Mouse (Mus musculus): Measurements from ENCODE around the gene Zmynd8. TPM values are rescaled to one million over a fixed set of nuclear protein-coding genes. Genes with fewer than 3 reads are reported as not detected.

Gene Zmynd8
- total and polyA plus RNA-seq, 3 experiments = 54.5 to 153 (median 82.4) TPM

DNA sequence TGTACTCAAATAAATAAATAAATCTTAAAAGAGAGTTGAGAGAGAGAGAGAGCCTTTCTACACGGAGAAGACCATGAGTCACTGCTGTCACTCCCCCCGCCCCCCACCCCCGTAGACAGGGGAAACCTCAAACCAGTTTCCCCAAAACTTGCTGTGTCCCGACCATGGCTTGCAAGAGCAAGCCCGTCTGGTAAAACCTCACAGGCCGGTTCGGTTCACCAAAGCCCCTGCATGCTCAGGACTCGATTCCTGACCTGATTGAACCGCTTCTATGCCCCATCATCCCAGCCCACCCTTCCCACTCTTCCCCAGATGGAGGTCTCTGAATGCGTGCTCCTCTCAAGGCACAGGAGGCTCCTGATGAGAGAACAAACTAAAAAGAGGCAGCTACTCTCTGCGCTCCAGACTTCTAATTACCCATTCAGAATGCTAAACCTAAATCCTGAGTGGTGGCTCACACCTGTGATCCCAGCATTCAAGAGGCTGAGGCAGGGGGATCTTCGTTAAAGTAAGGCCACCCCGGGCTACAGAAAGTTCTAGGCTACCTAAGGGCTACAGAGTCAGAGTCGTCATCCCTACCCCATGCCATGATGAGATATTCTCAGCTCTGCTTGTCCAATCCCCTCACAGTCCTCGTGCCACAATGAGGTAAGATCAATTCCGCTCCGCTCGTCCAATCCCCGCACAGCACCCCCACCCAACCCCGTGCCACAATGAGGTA lies 37.7 kb downstream of the Zmynd8 start:
- no peaks in the 10 kb centered on the region for H3K9me3 ChIP-seq (replicated peaks)
- no peak for ATAC-seq (ENCODE audit: extremely low read depth, insufficient number of reproducible peaks, low FRiP score, poor library complexity, severe bottlenecking)
- peaks cover 83% of the 10 kb centered on the region for H3K4me1 ChIP-seq (ENCODE audit: insufficient read depth, low read depth, low read length)
- no peaks in the 10 kb centered on the region for H3K27me3 ChIP-seq (ENCODE audit: insufficient read depth, low read length)
- H3K36me3 ChIP-seq (replicated peaks) = peaks cover 96% of the 10 kb centered on the region
- H3K4me3 ChIP-seq (ENCODE audit: low read depth, low read length) = no peak overlapping the region; the same call in 1 of the 2 replicates
- TF ChIP-seq GATA1 (IDR thresholded peaks at IDR 0.05; ENCODE audit: borderline replicate concordance, low read length) (no peak), CTCF (IDR thresholded peaks at IDR 0.05; ENCODE audit: low read depth, low read length) (no peak), GATA2 (IDR thresholded peaks at IDR 0.05; ENCODE audit: borderline replicate concordance, low read depth, low read length) (no peak), POLR2AphosphoS5 (IDR thresholded peaks at IDR 0.05; ENCODE audit: insufficient replicate concordance, low read depth, low read length) (no peak), TAL1 (conservative IDR thresholded peaks at IDR 0.05; ENCODE audit: low read depth, low read length) (no peak)
- no peak for DNase-seq (ENCODE audit: low spot score)

- H3K36me3 ChIP-seq (replicated peaks) = peaks cover 96% of the 10 kb centered on the region
- peaks cover 89% of the 10 kb centered on the region for H3K4me1 ChIP-seq (ENCODE audit: insufficient read depth, low read depth, low read length)
- DNase-seq (ENCODE audit: low spot score) (no peak), ATAC-seq (ENCODE audit: extremely low read depth, insufficient number of reproducible peaks, low FRiP score, poor library complexity, severe bottlenecking) (no peak)
- no peak overlapping the region for H3K4me3 ChIP-seq (ENCODE audit: low read depth, low read length)
- no peaks in the 10 kb centered on the region for H3K27me3 ChIP-seq (ENCODE audit: insufficient read depth, low read length)
- no peak for TF ChIP-seq TAL1 (conservative IDR thresholded peaks at IDR 0.05; ENCODE audit: low read depth, low read length)
- no peak for TF ChIP-seq GATA1 (IDR thresholded peaks at IDR 0.05; ENCODE audit: borderline replicate concordance, low read length)
- no peak for TF ChIP-seq POLR2AphosphoS5 (IDR thresholded peaks at IDR 0.05; ENCODE audit: insufficient replicate concordance, low read depth, low read length)
- no peak for TF ChIP-seq GATA2 (IDR thresholded peaks at IDR 0.05; ENCODE audit: borderline replicate concordance, low read depth, low read length)
- no peak for TF ChIP-seq CTCF (IDR thresholded peaks at IDR 0.05; ENCODE audit: low read depth, low read length)
- H3K9me3 ChIP-seq (replicated peaks) = no peaks in the 10 kb centered on the region
Measured at GRCm38 (mm10) chr2:165860447-165860846, 38.4 kb downstream of the Zmynd8 start.

- Histone ChIP-seq H3K9me3 (replicated peaks) (no peaks in the 10 kb centered on the region), H3K4me3 (ENCODE audit: low read depth, low read length) (peak overlapping the region; percentile 59; the same call in 1 of the 2 replicates), H3K36me3 (replicated peaks) (peaks cover 96% of the 10 kb centered on the region), H3K4me1 (ENCODE audit: insufficient read depth, low read depth, low read length) (peaks cover 92% of the 10 kb centered on the region), H3K27me3 (ENCODE audit: insufficient read depth, low read length) (no peaks in the 10 kb centered on the region)
- ATAC-seq (ENCODE audit: extremely low read depth, insufficient number of reproducible peaks, low FRiP score, poor library complexity, severe bottlenecking) (no peak), DNase-seq (ENCODE audit: low spot score) (peak; percentile 29)
- TF ChIP-seq POLR2AphosphoS5 (IDR thresholded peaks at IDR 0.05; ENCODE audit: insufficient replicate concordance, low read depth, low read length) (no peak), GATA1 (IDR thresholded peaks at IDR 0.05; ENCODE audit: borderline replicate concordance, low read length) (no peak)
Measured at GRCm38 (mm10) chr2:165858453-165859384, 40.1 kb downstream of the Zmynd8 start.

GRCm38 (mm10) chr2:165857841-165858426 lies 40.9 kb downstream of the Zmynd8 start:
- H3K9me3 ChIP-seq (replicated peaks) = no peaks in the 10 kb centered on the region
- TF ChIP-seq TAL1 (conservative IDR thresholded peaks at IDR 0.05; ENCODE audit: low read depth, low read length) (no peak), CTCF (IDR thresholded peaks at IDR 0.05; ENCODE audit: low read depth, low read length) (no peak), GATA1 (IDR thresholded peaks at IDR 0.05; ENCODE audit: borderline replicate concordance, low read length) (no peak), POLR2AphosphoS5 (IDR thresholded peaks at IDR 0.05; ENCODE audit: insufficient replicate concordance, low read depth, low read length) (no peak), GATA2 (IDR thresholded peaks at IDR 0.05; ENCODE audit: borderline replicate concordance, low read depth, low read length) (no peak)
- no peaks in the 10 kb centered on the region for H3K27me3 ChIP-seq (ENCODE audit: insufficient read depth, low read length)
- H3K36me3 ChIP-seq (replicated peaks) = peaks cover 96% of the 10 kb centered on the region
- no peak for ATAC-seq (ENCODE audit: extremely low read depth, insufficient number of reproducible peaks, low FRiP score, poor library complexity, severe bottlenecking)
- peaks cover 92% of the 10 kb centered on the region for H3K4me1 ChIP-seq (ENCODE audit: insufficient read depth, low read depth, low read length)
- H3K4me3 ChIP-seq (ENCODE audit: low read depth, low read length) = peak overlapping the region; percentile 59; the same call in 1 of the 2 replicates
- no peak for DNase-seq (ENCODE audit: low spot score)

DNA sequence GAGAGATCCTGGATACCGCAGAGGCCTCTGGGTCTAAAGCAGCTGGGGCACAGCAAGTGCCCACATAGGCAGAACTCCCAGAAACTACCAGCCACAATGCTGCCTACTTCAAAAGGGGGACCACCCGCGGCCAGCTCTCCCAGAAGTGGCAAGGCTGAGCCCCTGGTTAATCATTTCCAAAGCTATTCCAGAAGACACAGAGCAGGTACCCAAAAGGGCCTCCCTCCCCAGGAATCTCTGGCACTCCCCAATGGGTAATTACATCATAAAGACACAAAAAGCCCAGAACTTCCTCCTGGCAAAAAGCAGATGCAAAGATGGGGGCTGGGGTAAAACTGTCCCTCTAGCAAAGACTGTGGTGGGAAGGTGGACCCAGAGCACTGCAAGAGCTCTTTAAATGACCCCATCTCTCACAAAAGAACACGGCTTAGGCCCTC lies 41.4 kb downstream of the Zmynd8 start:
- Histone ChIP-seq H3K27me3 (ENCODE audit: insufficient read depth, low read length) (no peaks in the 10 kb centered on the region), H3K4me1 (ENCODE audit: insufficient read depth, low read depth, low read length) (peaks cover 96% of the 10 kb centered on the region), H3K4me3 (ENCODE audit: low read depth, low read length) (peak overlapping the region; percentile 59; the same call in 1 of the 2 replicates), H3K9me3 (replicated peaks) (no peaks in the 10 kb centered on the region), H3K36me3 (replicated peaks) (peaks cover 98% of the 10 kb centered on the region)
- ATAC-seq (ENCODE audit: extremely low read depth, insufficient number of reproducible peaks, low FRiP score, poor library complexity, severe bottlenecking) (no peak), DNase-seq (ENCODE audit: low spot score) (peak; percentile 36)
- TF ChIP-seq TAL1 (conservative IDR thresholded peaks at IDR 0.05; ENCODE audit: low read depth, low read length) (no peak), GATA2 (IDR thresholded peaks at IDR 0.05; ENCODE audit: borderline replicate concordance, low read depth, low read length) (no peak), CTCF (IDR thresholded peaks at IDR 0.05; ENCODE audit: low read depth, low read length) (no peak), POLR2AphosphoS5 (IDR thresholded peaks at IDR 0.05; ENCODE audit: insufficient replicate concordance, low read depth, low read length) (no peak), GATA1 (IDR thresholded peaks at IDR 0.05; ENCODE audit: borderline replicate concordance, low read length) (no peak)

All from G1E (cell line).